Mouse (Mus musculus): Measurements from ENCODE around the gene Qtrt2. TPM values are rescaled to one million over a fixed set of nuclear protein-coding genes. Genes with fewer than 3 reads are reported as not detected.

Gene Qtrt2
- 10 to 100 TPM in 1 of 2 experiments, 1 to 10 TPM in 1; 6.7 to 12.5 TPM for total RNA-seq (2021)
- long read RNA-seq, experiment 1, partial matches to known transcripts, result 1 of 3 reads
- long read RNA-seq, experiment 1, other reads (novel, unspliced or antisense), result 2 of 3 reads
- long read RNA-seq, experiment 2, partial matches to known transcripts, result 0 of 2 reads
- long read RNA-seq, experiment 2, other reads (novel, unspliced or antisense), result 2 of 2 reads

GRCm38 (mm10) chr16:43926341-43926859 is at the start of gene Qtrt2:
Gene Qtrt2, minus strand, starts transcription at chr16:43926809.
- DNase-seq (ENCODE audit: low spot score), result no peak

GRCm38 (mm10) chr16:43973606-43974220 is 47.1 kb upstream of the Qtrt2 start:
- DNase-seq (ENCODE audit: low spot score), result peak; percentile 64

GRCm38 (mm10) chr16:43973147-43973546 is 46.5 kb upstream of the Qtrt2 start:
- no peak for DNase-seq (ENCODE audit: low spot score)

GRCm38 (mm10) chr16:43972391-43972790 is 45.8 kb upstream of the Qtrt2 start:
- DNase-seq (ENCODE audit: low spot score), result no peak

- DNase-seq (ENCODE audit: low spot score), result no peak
Measured at GRCm38 (mm10) chr16:43971741-43972140, 45.1 kb upstream of the Qtrt2 start.

GRCm38 (mm10) chr16:43971189-43971588 is 44.6 kb upstream of the Qtrt2 start:
- DNase-seq (ENCODE audit: low spot score), result no peak

GRCm38 (mm10) chr16:43970426-43970825 is 43.8 kb upstream of the Qtrt2 start:
- DNase-seq (ENCODE audit: low spot score), result no peak

GRCm38 (mm10) chr16:43965781-43966389 is 39.3 kb upstream of the Qtrt2 start:
- no peak for DNase-seq (ENCODE audit: low spot score)

- DNase-seq (ENCODE audit: low spot score), result no peak
Measured at GRCm38 (mm10) chr16:43963780-43964179, 37.2 kb upstream of the Qtrt2 start.

- no peak for DNase-seq (ENCODE audit: low spot score)
Measured at GRCm38 (mm10) chr16:43963291-43963690, 36.7 kb upstream of the Qtrt2 start.

- DNase-seq (ENCODE audit: low spot score), result no peak
Measured at GRCm38 (mm10) chr16:43958038-43958437, 31.4 kb upstream of the Qtrt2 start.

GRCm38 (mm10) chr16:43954913-43955312 is 28.3 kb upstream of the Qtrt2 start:
- no peak for DNase-seq (ENCODE audit: low spot score)

- DNase-seq (ENCODE audit: low spot score), result no peak
Measured at GRCm38 (mm10) chr16:43951591-43951990, 25.0 kb upstream of the Qtrt2 start.

GRCm38 (mm10) chr16:43945869-43946268 is 19.3 kb upstream of the Qtrt2 start:
- DNase-seq (ENCODE audit: low spot score), result no peak

GRCm38 (mm10) chr16:43945351-43945750 is 18.7 kb upstream of the Qtrt2 start:
- no peak for DNase-seq (ENCODE audit: low spot score)

- no peak for DNase-seq (ENCODE audit: low spot score)
Measured at GRCm38 (mm10) chr16:43940846-43941245, 14.2 kb upstream of the Qtrt2 start.

GRCm38 (mm10) chr16:43935892-43936291 is 9.3 kb upstream of the Qtrt2 start:
- no peak for DNase-seq (ENCODE audit: low spot score)

- DNase-seq (ENCODE audit: low spot score), result no peak
Measured at GRCm38 (mm10) chr16:43935367-43935766, 8.8 kb upstream of the Qtrt2 start.

- no peak for DNase-seq (ENCODE audit: low spot score)
Measured at GRCm38 (mm10) chr16:43934856-43935255, 8.2 kb upstream of the Qtrt2 start.

- no peak for DNase-seq (ENCODE audit: low spot score)
Measured at GRCm38 (mm10) chr16:43933041-43933440, 6.4 kb upstream of the Qtrt2 start.

GRCm38 (mm10) chr16:43932319-43932718 is 5.7 kb upstream of the Qtrt2 start:
- no peak for DNase-seq (ENCODE audit: low spot score)

- no peak for DNase-seq (ENCODE audit: low spot score)
Measured at GRCm38 (mm10) chr16:43931502-43931901, 4.9 kb upstream of the Qtrt2 start.

- DNase-seq (ENCODE audit: low spot score), result no peak
Measured at GRCm38 (mm10) chr16:43930577-43930976, 4.0 kb upstream of the Qtrt2 start.
